Comparison of ENCODE assay signal across 31 mouse cellular contexts in the genomic region with DNA sequence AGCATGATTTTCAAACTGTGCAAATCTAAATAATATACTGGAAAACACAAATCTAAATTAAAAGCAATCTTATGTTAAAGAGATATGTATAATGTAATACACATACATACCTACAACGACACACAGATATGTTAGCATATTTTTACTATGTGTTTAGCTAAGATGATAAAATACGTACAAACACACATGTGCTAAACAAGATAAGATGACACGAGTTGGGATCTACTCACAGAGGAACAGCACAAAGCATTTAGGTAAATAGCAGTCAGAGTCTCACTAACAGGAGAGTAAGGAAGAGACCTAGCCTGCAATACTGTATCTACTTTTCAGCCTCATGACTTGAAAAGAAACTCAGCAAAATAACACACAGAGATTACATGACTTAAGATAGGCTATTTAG. TPM values are rescaled to one million over a fixed set of nuclear protein-coding genes. Genes with fewer than 3 reads are reported as not detected.
DNase-seq lines count a peak whose midpoint lies in the region; ATAC-seq and TF ChIP-seq lines count a peak whose summit lies in the region.
"Had no signal": no experiment of that assay in that cellular context is flagged by ENCODE, and none has a peak within 500 bp of the region (broad histone marks: within the 10 kb centered on the region; RNA-seq: fewer than 3 reads in every experiment).

No protein-coding gene starts in this region.

- 0 out of 2 replicates have a peak, but pooled peaks have one; percentile 23 for ATAC-seq in intestine, embryonic 16.5 days
- ATAC-seq in intestine, embryonic 15.5 days, result no peak
- ATAC-seq in liver, embryonic 14.5 days (ENCODE audit: insufficient read depth), result peak; percentile 89
- ATAC-seq in megakaryocyte-erythroid progenitor cell, adult 5-6 weeks (replicated peaks; ENCODE audit: low FRiP score, low TSS enrichment, poor library complexity, severe bottlenecking), result peak; percentile 87
- ATAC-seq: forebrain, embryonic 14.5 days; hindbrain, postnatal 0 days; intestine, postnatal 0 days; Patski had no signal

- 93% methylated on average over 3 of the region's 3 CpGs for WGBS in intestine, embryonic 16.5 days
- WGBS in intestine, embryonic 15.5 days, result 89% methylated on average over 3 of the region's 3 CpGs
- 8% methylated on average over 3 of the region's 3 CpGs for WGBS in liver, embryonic 14.5 days (ENCODE audit: insufficient replicate concordance)

- H3K27ac ChIP-seq in intestine, embryonic 16.5 days (ENCODE audit: low read length), result no peak overlapping the region
- H3K27ac ChIP-seq in intestine, embryonic 15.5 days, result no peak overlapping the region
- peak overlapping the region; percentile 77 for H3K27ac ChIP-seq in liver, embryonic 14.5 days
- H3K27ac ChIP-seq: heart, embryonic 10.5 days; heart, embryonic 15.5 days; hindbrain, embryonic 12.5 days; hindbrain, postnatal 0 days; left cerebral cortex, adult 2 months; limb, embryonic 13.5 days; macrophage; midbrain, embryonic 10.5 days; neural tube, embryonic 12.5 days had no signal

- TF ChIP-seq EP300 in liver, embryonic 14.5 days (IDR thresholded peaks at IDR 0.05; ENCODE audit: low read depth), result peak; percentile 81

- peak; percentile 62 for DNase-seq in c-Kit-positive CD71-positive TER-119-positive erythroid progenitor cells, embryonic 14.5 days (ENCODE audit: low spot score)
- peak; percentile 42 to 63 (median 62) for DNase-seq in liver, embryonic 14.5 days (ENCODE audit: low read depth in 3 of 3, low spot score in 3 of 3)
- DNase-seq in kidney, adult 9 months, result no peak
- DNase-seq in layer of hippocampus, adult 9-11 months, result no peak
- DNase-seq: adrenal gland, postnatal 10 days; cerebellum, adult 18-20 months; cerebellum, postnatal 10 days; gastrocnemius, postnatal 14 days; heart, postnatal 36 days; kidney, postnatal 14 days; lung, adult 2 months; lung, postnatal 10 days; right cerebral cortex, postnatal 4 days; thymus, postnatal 14 days had no signal

- H3K36me3 ChIP-seq in intestine, embryonic 16.5 days (ENCODE audit: control insufficient read depth, insufficient read depth, low read length), result no peaks in the 10 kb centered on the region
- H3K36me3 ChIP-seq in intestine, embryonic 15.5 days, result peaks cover 9% of the 10 kb centered on the region
- peaks cover 29% of the 10 kb centered on the region for H3K36me3 ChIP-seq in liver, embryonic 14.5 days (replicated peaks; ENCODE audit: control insufficient read depth, insufficient read depth, low read depth)

- TF ChIP-seq CTCF in liver, embryonic 14.5 days (IDR thresholded peaks at IDR 0.05; ENCODE audit: low read depth), result no peak

- no peaks in the 10 kb centered on the region for H3K27me3 ChIP-seq in intestine, embryonic 16.5 days (replicated peaks; ENCODE audit: control insufficient read depth, insufficient read depth, low read length)
- H3K27me3 ChIP-seq in intestine, embryonic 15.5 days (replicated peaks), result no peaks in the 10 kb centered on the region
- H3K27me3 ChIP-seq in liver, embryonic 14.5 days (ENCODE audit: control insufficient read depth, insufficient read depth, low read length), result no peaks in the 10 kb centered on the region
- H3K27me3 ChIP-seq: heart, embryonic 15.5 days; hindbrain, embryonic 12.5 days; limb, embryonic 13.5 days; neural tube, embryonic 12.5 days; Patski had no signal

- H3K4me2 ChIP-seq in intestine, embryonic 16.5 days (ENCODE audit: low read depth, low read length), result no peak overlapping the region
- no peak overlapping the region for H3K4me2 ChIP-seq in intestine, embryonic 15.5 days (replicated peaks)
- H3K4me2 ChIP-seq in liver, embryonic 14.5 days (ENCODE audit: low read depth), result peak overlapping the region; percentile 25
- H3K4me2 ChIP-seq: heart, embryonic 15.5 days; hindbrain, embryonic 12.5 days; limb, embryonic 13.5 days; neural tube, embryonic 12.5 days had no signal

- no peak overlapping the region for H3K4me3 ChIP-seq in intestine, embryonic 16.5 days (ENCODE audit: low read length)
- H3K4me3 ChIP-seq in intestine, embryonic 15.5 days (replicated peaks), result no peak overlapping the region
- H3K4me3 ChIP-seq in liver, embryonic 14.5 days (ENCODE audit: insufficient read depth in 1 of 2, low read depth in 2 of 2, low read length in 2 of 2), result no peak overlapping the region
- H3K4me3 ChIP-seq: heart, embryonic 10.5 days; heart, embryonic 15.5 days; hindbrain, embryonic 12.5 days; left cerebral cortex, adult 2 months; limb, embryonic 13.5 days; midbrain, embryonic 10.5 days; myocyte; neural tube, embryonic 12.5 days had no signal

- H3K4me1 ChIP-seq in intestine, embryonic 16.5 days (ENCODE audit: control insufficient read depth, insufficient read depth, low read length), result no peaks in the 10 kb centered on the region
- no peaks in the 10 kb centered on the region for H3K4me1 ChIP-seq in intestine, embryonic 15.5 days (replicated peaks)
- H3K4me1 ChIP-seq in liver, embryonic 14.5 days (replicated peaks; ENCODE audit: control insufficient read depth in 2 of 2, insufficient read depth in 2 of 2, low read length in 1 of 2), result peaks cover 15 to 17% of the 10 kb centered on the region in 2 experiments
- H3K4me1 ChIP-seq: heart, embryonic 10.5 days; heart, embryonic 15.5 days; hindbrain, embryonic 12.5 days; limb, embryonic 13.5 days; midbrain, embryonic 10.5 days; neural tube, embryonic 12.5 days had no signal

- no peak overlapping the region for H3K9ac ChIP-seq in intestine, embryonic 16.5 days (ENCODE audit: low read depth, low read length)
- H3K9ac ChIP-seq in intestine, embryonic 15.5 days, result no peak overlapping the region
- H3K9ac ChIP-seq in liver, embryonic 14.5 days (replicated peaks), result no peak overlapping the region
- H3K9ac ChIP-seq: heart, embryonic 15.5 days; hindbrain, embryonic 12.5 days; limb, embryonic 13.5 days; neural tube, embryonic 12.5 days had no signal

- H3K9me3 ChIP-seq in intestine, embryonic 16.5 days (ENCODE audit: control insufficient read depth, low read length), result no peaks in the 10 kb centered on the region
- H3K9me3 ChIP-seq in intestine, embryonic 15.5 days, result no peaks in the 10 kb centered on the region
- H3K9me3 ChIP-seq in liver, embryonic 14.5 days (ENCODE audit: control insufficient read depth, low read length), result no peaks in the 10 kb centered on the region
- H3K9me3 ChIP-seq: G1E; heart, embryonic 10.5 days; heart, embryonic 15.5 days; hindbrain, embryonic 12.5 days; limb, embryonic 13.5 days; midbrain, embryonic 10.5 days; neural tube, embryonic 12.5 days had no signal

RNA-seq across cellular contexts. Expression of a gene that starts 24.5 kb away (rescaled TPM):
- 32.6 and 33.1 TPM in 2 replicates for polyA plus RNA-seq in intestine, embryonic 16.5 days (2015; fragmentation: Nextera tagmentation; extraction: Ambion mirVana)
- polyA plus RNA-seq in intestine, embryonic 15.5 days (2015; fragmentation: Nextera tagmentation; extraction: Ambion mirVana), result 34.4 and 38.3 TPM in 2 replicates
- 6.3 and 12.3 TPM in 2 replicates for polyA plus RNA-seq in liver, embryonic 14.5 days (2012; rRNA removed)
- polyA plus RNA-seq in liver, embryonic 14.5 days (2014; fragmentation: Nextera tagmentation; extraction: Ambion mirVana), result 21.8 and 25.1 TPM in 2 replicates
- total RNA-seq in megakaryocyte-erythroid progenitor cell, adult 5-6 weeks (2014; fragmentation: Nextera tagmentation), result 63.6 and 87.5 TPM in 2 replicates
- total RNA-seq in megakaryocyte-erythroid progenitor cell, adult 5-6 weeks (2017), result 108 and 134 TPM in 2 replicates

RNA-seq across cellular contexts. Expression of a gene that starts 32.1 kb away (rescaled TPM):
- polyA plus RNA-seq in intestine, embryonic 16.5 days (2015; fragmentation: Nextera tagmentation; extraction: Ambion mirVana), result 14.2 and 15.3 TPM in 2 replicates
- 22.2 and 25.3 TPM in 2 replicates for polyA plus RNA-seq in intestine, embryonic 15.5 days (2015; fragmentation: Nextera tagmentation; extraction: Ambion mirVana)
- 5.2 and 7.0 TPM in 2 replicates for polyA plus RNA-seq in liver, embryonic 14.5 days (2012; rRNA removed)
- polyA plus RNA-seq in liver, embryonic 14.5 days (2014; fragmentation: Nextera tagmentation; extraction: Ambion mirVana), result 10.8 and 11.0 TPM in 2 replicates
- 57.2 and 57.4 TPM in 2 replicates for total RNA-seq in megakaryocyte-erythroid progenitor cell, adult 5-6 weeks (2014; fragmentation: Nextera tagmentation)
- 30.0 and 36.7 TPM in 2 replicates for total RNA-seq in megakaryocyte-erythroid progenitor cell, adult 5-6 weeks (2017)

RNA-seq across cellular contexts. Expression of a gene that starts 44.5 kb away (rescaled TPM):
- 5.7 and 6.2 TPM in 2 replicates for polyA plus RNA-seq in intestine, embryonic 16.5 days (2015; fragmentation: Nextera tagmentation; extraction: Ambion mirVana)
- polyA plus RNA-seq in intestine, embryonic 15.5 days (2015; fragmentation: Nextera tagmentation; extraction: Ambion mirVana), result 4.6 and 4.9 TPM in 2 replicates
- polyA plus RNA-seq in liver, embryonic 14.5 days (2012; rRNA removed), result 7.3 and 8.4 TPM in 2 replicates
- polyA plus RNA-seq in liver, embryonic 14.5 days (2014; fragmentation: Nextera tagmentation; extraction: Ambion mirVana), result 8.3 and 9.4 TPM in 2 replicates
- 24.2 and 28.8 TPM in 2 replicates for total RNA-seq in megakaryocyte-erythroid progenitor cell, adult 5-6 weeks (2014; fragmentation: Nextera tagmentation)
- total RNA-seq in megakaryocyte-erythroid progenitor cell, adult 5-6 weeks (2017), result 16.4 and 23.7 TPM in 2 replicates

Comparison
In these comparisons a context has a peak if more than half of its experiments do, and no peak if none do; other contexts are left out.
1. DNase-seq: peak in c-Kit-positive CD71-positive TER-119-positive erythroid progenitor cells, embryonic 14.5 days (single experiment) and liver, embryonic 14.5 days (3 of 3); none in kidney, adult 9 months (single experiment) and layer of hippocampus, adult 9-11 months (single experiment).